Mouse (Mus musculus) ES-E14 (cell line): ENCODE results near the gene Soga3.

Experiments
- CHD2 ChIP-seq: IDR thresholded peaks from 2 replicates; pipeline ENCODE4 v1.6.1; 2014; ENCODE audit warnings: mild to moderate bottlenecking, low read depth, low read length, inconsistent platforms
- HCFC1 ChIP-seq: IDR thresholded peaks from 2 replicates; pipeline ENCODE4 v1.6.1; 2012; ENCODE audit warnings: low read length, inconsistent platforms, borderline replicate concordance; ENCODE audit not compliant: insufficient read depth
- MAFK ChIP-seq: IDR thresholded peaks from 2 replicates; pipeline ENCODE4 v1.6.1; 2014; ENCODE audit warnings: mild to moderate bottlenecking, low read depth, low read length, inconsistent platforms; ENCODE audit not compliant: insufficient read depth
- ZC3H11A ChIP-seq: IDR thresholded peaks from 2 replicates; pipeline ENCODE4 v1.6.1; 2012; ENCODE audit warnings: low read depth, mild to moderate bottlenecking, inconsistent platforms, low read length, borderline replicate concordance
- ZNF384 ChIP-seq: IDR thresholded peaks from 2 replicates; pipeline ENCODE4 v1.6.1; 2012; ENCODE audit warnings: low read depth, low read length, inconsistent platforms

DNA sequence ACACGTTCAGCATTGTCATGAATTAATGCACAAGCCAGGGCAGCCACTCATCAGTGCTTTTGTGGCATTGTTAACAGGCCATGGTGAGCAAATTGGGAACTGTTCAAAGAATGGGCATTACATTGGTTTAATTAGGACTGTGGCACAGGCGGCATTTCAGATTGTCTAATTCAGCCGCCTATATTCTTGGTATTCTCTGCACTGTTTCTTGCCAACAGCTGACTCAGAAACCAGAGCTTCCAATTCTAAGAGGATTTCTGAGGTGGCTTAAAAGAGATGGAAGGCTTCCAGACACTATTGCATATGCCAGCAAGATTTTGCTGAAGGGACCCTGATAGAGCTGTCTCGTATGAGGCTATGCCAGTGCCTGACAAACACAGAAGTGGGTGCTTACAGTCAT lies 33.2 kb downstream of the Soga3 start:
- TF ChIP-seq MAFK, result no peak
- TF ChIP-seq CHD2, result no peak
- TF ChIP-seq ZNF384, result no peak
- TF ChIP-seq ZC3H11A, result no peak
- no peak for TF ChIP-seq HCFC1
